Mouse (Mus musculus) hematopoietic stem cell, adult 5-6 weeks (primary cell): ENCODE measurements around the gene Rgs9bp. TPM values are rescaled to one million over a fixed set of nuclear protein-coding genes. Genes with fewer than 3 reads are reported as not detected.

Experiments
- ATAC-seq, 2 experiments: fragments of 125-278 bp in 1 of 2; replicated peaks in 1 of 2; 2 replicates each; pipeline ENCODE4 v1.8.0; 2016 to 2017; ENCODE audit warnings: inconsistent platforms in 2 of 2, mild to moderate bottlenecking in 2 of 2, moderate number of reproducible peaks in 2 of 2, low read depth in 1 of 2, moderate TSS enrichment in 1 of 2; ENCODE audit not compliant: low FRiP score in 2 of 2, poor library complexity in 2 of 2, severe bottlenecking in 2 of 2, insufficient read depth in 1 of 2, low TSS enrichment in 1 of 2
- total RNA-seq: library from RNA; stranded (forward); fragments of 172-1452, 232-1000 nt; gene quantifications from 2 replicates; pipeline ENCODE4 v1.2.3, GENCODE M21; 2017

Rgs9bp gene
- total RNA-seq = 0.19 and 0.84 TPM in 2 replicates

DNA sequence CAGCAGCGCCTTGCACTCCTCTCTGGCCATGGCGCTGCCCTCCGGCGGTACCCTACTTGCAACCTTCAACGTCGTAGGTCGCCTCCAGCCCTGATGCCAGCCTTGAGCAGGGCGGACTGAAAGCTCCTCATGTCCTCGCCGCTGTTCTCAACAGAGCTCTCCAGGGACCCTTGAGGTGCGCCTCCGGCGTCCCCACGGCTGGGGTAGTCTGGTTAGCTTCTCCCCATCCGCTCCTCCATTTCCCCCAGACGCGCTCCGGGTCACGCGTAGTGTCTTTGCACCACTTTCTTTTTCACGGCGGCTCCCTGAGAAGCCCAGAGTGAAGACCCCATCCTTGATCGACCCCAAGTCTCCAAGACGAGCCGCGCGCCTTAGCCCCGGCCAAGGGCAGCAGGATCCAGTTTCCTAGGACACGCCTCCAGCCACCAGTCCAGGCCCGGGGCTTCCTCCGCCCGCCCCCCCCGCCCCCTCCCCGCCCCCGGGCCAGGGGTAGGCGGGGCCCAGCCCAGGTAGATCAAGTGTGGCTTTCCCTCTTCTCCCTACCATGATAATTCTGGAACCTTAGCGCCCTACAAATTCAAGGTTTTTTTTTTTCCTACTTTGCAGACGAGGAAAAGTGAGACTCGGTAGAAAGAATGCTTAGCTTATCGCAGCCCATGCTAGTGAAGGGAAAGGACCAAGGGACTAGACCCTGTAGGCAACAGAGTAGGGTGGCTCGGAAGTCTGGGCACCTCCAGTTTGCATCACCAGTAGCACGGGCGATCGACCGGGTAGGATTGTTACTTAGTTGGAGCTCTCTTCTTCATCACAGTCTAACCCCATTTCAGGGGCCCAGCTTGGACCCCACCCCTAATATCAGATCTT lies at the start of gene Rgs9bp:
Rgs9bp (minus strand) TSS at position 392 of the 864 bp plus-strand sequence.
- peak; percentile 18 to 30 for ATAC-seq

DNA sequence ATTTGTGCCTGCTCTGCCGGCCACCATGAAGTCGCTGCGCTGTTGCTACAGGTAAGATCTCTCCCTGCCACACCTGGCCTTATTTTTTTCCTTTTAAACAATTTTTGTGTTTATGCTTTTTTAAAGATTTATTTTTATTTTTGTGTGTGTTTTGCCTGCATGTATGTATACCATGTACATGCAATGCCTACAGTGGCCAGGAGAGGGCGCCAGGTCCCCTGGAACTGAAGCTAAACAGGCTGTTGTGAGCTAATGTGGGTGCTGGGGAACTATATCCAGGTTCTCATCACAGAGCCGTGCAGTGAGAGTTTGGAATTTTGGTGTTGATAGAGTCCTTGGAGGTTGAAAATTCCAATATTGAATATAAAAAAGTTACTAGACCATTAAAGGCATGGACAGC lies 43.1 kb upstream of the Rgs9bp start:
- no peak for ATAC-seq

- ATAC-seq = no peak
These were observed 42.0 kb upstream of the Rgs9bp start for GRCm38 (mm10) chr7:35627371-35627770.

DNA sequence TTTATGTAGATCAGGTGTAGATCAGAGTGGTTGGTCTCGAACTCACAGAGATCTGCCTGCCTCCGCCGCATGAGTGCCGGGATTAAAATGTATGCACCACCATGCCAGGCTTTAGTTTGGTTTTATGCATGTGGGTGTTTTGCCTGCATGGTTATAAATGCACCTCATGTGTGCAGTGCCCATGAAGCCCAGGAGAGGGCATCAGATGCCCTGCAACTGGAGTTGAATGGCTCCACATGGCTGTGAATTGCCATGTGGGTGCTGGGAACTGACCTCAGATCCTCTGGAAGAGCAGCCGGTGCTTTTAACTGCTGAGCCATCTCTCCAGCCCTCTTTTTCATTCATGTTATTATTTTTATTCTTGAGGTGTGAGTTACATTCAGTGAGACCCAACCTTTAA lies 40.7 kb upstream of the Rgs9bp start:
- ATAC-seq = no peak

DNA sequence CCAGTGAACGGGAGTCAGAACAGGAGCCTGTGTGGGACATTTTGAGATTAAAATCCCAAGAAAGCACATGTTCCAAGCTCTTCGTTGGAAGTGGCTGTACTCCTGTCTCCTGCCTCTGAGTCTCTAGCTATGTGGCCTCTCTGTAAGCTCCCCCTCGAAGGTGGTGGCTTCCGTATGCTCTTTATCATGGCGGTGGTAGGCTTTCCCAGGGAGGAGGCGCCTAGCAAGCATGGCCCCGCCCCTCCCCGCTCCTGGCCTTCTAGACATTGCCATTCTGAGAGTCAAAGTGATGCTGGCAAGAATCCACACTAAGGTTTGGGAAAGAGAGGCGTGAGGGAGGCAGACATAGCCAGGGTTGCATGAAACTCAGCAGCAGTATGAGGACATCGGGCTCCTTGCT lies 37.2 kb upstream of the Rgs9bp start:
- ATAC-seq = no peak

DNA sequence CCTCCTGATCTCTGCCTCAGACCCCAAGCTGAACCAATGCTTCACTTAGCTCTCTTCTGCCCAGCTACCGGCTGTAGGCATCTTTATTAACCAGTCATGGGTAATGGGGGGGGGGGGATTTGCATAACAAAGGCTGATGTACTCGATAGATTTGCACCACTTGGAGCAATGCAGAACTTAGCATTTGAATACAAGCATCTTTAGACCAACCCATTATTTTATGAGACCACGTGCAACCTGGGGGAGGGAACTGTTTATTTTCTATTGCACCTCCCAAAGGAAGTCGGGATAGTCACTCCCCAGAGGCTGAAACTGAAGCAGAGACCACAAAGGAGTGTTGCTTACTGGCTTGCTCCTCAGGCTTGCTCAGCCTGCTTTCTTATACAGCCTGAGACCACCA lies 32.1 kb upstream of the Rgs9bp start:
- no peak for ATAC-seq

- ATAC-seq = peak; percentile 37 to 42; a peak in 2 of 4 replicates
These were observed 23.9 kb upstream of the Rgs9bp start for GRCm38 (mm10) chr7:35609245-35609644.

DNA sequence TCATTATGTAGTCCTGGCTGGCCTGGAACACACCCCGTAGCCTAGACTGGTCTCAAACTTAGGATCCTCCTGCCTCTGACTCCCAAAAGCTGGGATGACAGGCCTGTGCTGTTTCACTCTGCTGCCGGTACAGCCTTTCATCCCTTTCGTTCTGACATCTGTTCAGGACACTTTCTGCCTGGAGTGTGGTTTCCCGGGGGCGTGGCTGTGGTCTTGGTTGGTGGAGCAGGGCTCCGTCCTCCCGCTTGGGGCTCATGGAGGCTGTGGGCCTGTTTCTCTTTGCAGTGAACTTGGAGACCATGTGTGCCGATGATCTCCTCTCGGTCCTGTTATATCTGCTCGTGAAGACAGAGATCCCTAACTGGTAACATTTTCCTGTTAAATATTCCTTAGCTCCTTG lies 21.4 kb upstream of the Rgs9bp start:
- ATAC-seq = peak in 1 of 2 experiments; percentile 45; a peak in 2 of 4 replicates

DNA sequence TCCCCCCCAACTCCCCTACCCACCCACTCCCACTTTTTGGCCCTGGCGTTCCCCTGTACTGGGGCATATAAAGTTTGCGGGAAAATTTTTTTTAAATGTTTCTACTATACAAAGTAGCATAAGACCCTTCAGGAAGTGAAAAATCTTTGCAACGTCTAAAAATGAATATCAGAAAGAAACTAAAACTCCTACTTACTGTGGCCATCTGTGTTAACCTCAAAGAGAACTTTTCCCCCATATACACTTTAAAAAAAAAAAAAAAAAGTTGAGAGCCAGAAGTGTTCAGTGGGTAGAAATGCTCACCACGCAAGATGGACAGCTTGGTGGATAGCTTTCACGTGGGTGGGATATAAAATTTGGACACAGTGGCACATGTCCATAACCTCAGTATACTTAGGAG lies 17.4 kb upstream of the Rgs9bp start:
- no peak for ATAC-seq

- ATAC-seq = no peak
These were observed 15.7 kb upstream of the Rgs9bp start for GRCm38 (mm10) chr7:35601106-35601505.

DNA sequence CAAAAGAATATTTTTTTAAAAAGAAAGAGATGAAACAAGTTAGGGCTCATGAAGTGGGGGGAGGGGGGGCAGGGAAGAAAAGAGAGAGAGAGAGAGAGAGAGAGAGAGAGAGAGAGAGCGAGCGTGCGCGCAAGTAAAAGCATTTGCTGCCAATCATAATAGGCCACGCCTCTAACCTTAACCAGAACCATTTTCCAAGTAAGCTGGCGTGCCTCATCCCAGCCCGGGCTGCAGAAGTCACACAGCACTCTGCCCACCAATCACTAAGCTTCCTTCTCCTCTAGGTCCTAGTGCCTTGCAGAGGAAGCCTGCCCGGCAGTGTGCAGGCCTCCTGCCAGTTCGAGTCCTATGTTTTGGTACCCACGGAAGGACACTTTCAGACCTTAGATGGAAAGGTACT lies 14.6 kb upstream of the Rgs9bp start:
- ATAC-seq = no peak

GRCm38 (mm10) chr7:35599492-35599891 lies 14.1 kb upstream of the Rgs9bp start:
- no peak for ATAC-seq

DNA sequence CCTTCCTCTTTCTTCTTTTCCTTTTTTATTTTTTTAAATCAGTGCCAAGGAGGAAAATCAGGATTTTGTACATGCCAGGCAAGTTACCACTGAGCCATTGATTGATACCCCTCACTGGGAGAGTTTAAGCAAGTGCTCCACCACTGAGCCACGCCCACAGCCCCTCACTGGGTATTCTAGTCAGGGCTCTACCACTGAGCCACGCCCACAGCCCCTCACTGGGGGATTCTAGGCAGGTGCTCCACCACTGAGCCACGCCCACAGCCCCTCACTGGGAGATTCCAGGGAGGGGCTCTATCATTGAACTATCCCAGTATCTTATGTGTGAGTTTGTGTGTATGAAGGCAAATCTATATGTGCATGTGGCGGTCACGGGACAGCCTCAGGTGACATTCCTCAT lies 8.9 kb upstream of the Rgs9bp start:
- ATAC-seq = no peak

GRCm38 (mm10) chr7:35590731-35591191 lies 5.4 kb upstream of the Rgs9bp start:
- ATAC-seq = no peak

DNA sequence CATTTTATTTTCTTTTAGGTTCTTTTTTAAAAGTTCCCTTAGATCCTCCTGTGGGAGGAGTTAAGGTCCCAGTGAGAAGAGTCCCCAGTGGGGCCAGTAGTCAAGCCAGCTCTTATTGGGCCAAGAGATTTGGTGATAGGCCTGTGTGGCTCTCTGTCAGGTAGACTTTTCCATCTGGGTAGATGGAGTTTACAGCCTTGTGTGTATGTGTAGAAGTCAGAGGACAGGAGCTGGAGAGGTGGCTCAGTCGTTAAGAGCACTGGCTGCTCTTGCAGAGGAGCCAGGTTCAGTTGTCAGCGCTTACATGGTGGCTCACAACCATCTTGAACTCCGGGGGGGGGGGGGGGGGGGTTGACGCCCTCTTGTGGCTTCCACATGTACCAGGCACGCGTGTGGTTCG lies 4.1 kb upstream of the Rgs9bp start:
- ATAC-seq = no peak

- peak; percentile 25 to 29; a peak in 3 of 4 replicates for ATAC-seq
These were observed 3.5 kb upstream of the Rgs9bp start for GRCm38 (mm10) chr7:35588680-35589428.

GRCm38 (mm10) chr7:35587728-35588127 lies 2.3 kb upstream of the Rgs9bp start:
- ATAC-seq = no peak

- no peak for ATAC-seq
These were observed 1.6 kb upstream of the Rgs9bp start for GRCm38 (mm10) chr7:35586906-35587445.
